Mouse (Mus musculus): Measurements from ENCODE around the gene Gm6370. TPM values are rescaled to one million over a fixed set of nuclear protein-coding genes. Genes with fewer than 3 reads are reported as not detected.
A peak's percentile ranks its signal among the peaks of the same experiment; 100 is the strongest.
"Not testable (repeated sequence)": the region's sequence is repeated elsewhere in the genome, so short reads cannot be mapped to it uniquely, and the experiment has no call there.

The Gm6370 gene
- total RNA-seq (2021) = not detected in 2 replicates
- long read RNA-seq = 0 reads

DNA sequence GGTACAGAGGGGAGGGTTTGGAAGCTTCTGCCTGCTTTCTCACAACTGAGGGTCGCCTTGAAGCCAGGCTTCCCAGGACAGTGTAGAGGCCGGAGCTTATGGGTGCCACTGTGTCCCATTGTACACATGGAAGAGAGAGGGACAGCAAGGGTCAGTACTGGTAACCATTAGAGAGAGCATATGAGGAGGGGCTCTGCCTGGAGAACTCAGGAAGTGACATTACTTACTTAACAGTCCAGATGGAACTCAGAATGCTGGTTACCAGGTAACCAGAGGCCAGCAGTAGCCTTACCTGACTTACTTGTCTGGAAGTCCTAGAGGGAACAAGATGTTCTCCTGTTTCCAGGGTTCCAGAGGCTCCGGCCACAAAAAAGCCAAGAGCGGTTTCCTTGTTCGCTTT, at the start of gene Gm6370:
Gm6370 (plus strand) TSS at position 301 of the 400 bp plus-strand sequence.
- not testable (repeated sequence) for DNase-seq

DNA sequence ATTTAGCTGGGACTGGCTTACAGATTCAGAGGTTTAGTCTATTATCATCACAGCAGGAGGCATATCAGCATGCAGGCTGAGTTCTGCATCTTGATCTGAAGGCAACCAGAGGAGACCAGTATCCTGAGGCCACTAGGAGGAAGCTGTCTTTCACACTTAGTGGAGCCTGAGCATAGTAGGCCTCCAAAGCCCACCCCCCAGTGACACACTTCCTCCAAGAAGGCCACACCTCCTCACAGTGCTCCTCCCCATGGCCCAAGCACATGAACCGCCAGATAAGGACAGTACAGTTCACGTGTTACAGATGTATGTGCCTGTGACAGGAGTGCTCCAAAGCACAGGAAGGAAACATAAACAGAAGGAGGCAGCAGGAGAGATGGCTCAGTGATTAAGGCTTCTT, 48.4 kb upstream of the Gm6370 start:
- no peak for DNase-seq

DNA sequence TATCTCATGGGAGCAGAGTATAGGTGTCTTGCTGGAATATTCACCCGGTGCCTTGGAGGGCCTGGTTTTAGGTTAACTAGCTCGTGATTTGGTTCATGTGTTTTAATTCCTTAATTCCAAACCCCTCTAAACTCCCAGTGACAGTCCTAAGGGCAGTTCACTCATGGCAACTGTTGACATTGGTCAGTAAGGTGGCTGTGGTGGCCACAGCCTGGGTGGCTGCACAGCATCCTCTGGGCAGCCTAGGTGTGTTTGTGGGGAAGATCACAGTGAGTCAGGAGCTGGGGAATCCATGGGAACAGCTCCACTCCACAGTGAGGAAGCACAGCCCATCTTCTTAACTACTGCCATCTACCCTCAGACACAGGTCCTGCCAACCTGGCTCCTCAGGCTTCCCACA, 44.5 kb upstream of the Gm6370 start:
- no peak for DNase-seq

DNA sequence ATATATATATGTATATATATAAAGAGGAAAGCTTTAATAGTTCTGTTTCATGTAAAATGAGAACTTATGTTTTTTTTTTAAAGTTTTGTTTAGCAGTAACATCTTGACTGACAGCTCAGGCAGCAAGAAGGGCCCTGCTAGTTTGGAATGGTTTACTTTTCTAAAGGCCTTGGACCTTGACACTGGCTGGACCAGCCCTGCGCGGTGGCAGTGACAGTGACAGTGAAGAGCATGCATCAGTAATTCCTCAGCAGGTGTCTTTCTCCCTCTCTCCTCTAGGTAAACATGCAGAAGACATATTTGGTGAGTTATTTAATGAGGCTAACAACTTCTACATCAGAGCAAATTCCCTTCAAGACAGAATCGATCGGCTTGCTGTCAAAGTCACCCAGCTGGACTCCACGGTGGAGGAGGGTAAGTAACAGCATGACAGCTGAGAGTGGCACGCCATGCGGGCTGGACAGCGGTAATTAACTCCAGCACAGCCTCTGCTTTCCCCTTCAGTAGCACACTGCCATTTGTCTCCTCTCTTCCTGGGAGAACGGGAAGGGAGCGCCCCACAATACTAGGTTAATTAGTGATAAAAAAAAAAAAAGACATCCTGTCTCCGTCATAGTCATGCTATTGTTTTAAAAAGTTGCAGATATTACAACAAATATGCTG, 39.4 kb upstream of the Gm6370 start:
- no peak for DNase-seq

DNA sequence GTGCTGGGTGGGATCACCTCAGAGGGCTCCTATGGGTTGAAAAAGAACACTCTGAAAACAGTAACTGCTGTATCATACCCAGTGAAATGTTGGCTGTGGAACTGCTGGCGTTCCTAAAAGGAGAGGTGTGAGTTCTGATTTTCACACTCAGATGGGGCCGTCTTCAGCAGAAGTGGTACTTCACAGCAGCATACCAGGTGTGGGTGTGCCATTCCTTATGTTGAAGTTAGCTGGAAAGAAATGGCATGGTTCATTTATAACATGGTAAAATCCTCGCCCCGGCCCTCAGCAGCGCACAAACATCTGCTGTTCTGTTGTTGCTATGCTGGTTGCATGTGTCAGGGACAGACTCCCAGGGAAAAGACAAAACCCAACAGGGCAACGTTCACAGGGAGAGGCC, 37.6 kb upstream of the Gm6370 start:
- no peak for DNase-seq

- no peak for DNase-seq
Measured at GRCm38 (mm10) chr5:146461612-146462011, 29.6 kb upstream of the Gm6370 start.

DNA sequence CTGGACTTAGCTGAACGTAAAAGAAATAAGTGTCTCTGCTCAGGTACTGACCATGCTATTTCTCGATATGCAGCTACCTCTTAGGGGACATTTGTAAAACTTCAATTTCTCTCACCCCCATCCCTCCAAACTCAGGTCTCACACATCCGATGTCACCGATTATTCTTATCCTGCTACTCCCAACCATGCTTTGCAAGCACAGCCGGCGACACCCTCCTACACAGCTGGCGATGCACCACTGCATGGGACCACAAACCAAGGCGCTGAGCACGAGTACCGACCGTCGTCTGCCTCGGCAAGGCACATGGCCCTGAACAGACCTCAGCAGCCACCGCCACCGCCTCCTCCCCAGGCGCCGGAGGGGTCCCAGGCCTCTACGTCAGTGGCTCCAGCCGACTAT, 24.5 kb upstream of the Gm6370 start:
- DNase-seq = no peak

DNA sequence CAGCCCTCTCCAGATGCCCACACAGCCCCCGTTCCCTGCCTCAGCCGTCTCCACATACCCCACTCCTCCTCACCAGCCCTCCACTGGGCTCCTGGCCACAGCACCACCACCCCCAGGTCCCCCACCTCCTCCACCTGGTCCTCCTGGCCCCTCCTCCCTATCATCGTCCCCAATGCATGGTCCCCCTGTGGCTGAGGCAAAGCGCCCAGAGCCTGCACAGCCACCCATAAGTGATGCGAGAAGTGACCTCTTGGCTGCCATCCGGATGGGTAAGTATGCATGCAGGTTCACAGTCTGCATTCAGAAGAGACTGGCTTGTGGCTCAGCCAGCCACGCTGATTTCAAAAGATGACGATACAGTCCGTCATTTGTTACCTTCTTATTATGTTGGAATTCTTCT, 22.9 kb upstream of the Gm6370 start:
- DNase-seq = no peak

DNA sequence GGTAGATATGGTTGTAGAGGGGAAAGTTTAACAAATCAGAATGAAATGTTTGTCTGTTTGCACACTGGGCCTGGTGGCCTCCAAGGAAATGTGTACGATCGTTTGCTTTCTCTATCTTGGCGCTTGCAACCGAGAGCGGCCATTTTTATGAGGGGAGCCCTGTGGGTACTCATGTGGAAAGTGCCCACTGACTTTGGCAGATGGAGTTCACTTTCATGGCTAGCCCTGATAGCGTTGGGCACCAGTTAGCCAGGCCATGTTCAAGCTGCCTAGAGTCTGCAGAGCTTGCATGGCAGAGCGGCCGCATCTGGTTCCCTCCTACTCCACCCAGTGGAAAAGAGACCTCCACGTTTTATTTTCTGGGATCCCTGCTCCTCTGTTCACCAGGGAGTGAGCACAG, 20.3 kb upstream of the Gm6370 start:
- DNase-seq = no peak

DNA sequence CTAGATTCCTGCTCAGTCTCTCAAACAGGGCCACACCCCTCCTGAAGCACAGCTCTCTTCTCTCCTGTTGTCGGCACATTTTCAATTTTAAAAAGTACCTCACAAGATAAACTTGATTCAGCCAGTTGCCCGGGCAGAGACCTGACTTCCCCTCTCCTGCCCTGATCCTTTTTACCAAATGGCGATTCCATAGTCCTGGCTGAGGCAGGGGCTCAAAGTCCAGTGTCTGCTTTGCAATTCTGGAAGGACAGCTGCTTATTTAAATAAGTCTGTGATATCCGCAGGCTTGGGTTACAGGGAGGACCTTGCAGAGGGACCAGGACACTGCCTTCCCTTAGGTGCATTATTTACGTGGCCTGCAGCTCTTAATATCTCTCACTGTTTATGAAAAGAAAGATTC, 19.9 kb upstream of the Gm6370 start:
- no peak for DNase-seq

DNA sequence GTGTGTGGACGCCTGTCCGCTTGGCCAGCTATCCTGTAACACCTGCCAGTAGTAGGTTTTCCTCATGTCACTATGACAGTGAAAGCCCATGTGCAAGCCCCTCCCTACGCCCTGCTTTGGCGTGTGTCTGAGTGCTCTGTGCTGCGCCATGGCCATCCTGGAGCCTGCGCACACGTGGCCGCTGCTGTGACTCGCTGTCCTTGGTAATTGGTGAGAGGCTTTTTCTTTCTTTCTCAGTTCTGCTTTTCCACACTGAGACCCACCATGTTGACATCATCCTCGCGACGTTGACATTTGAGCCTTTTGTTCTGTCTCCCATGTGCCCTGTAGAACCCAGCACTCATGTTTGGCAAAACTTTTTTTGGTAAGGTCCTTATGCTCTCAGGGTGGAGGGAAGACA, 19.3 kb upstream of the Gm6370 start:
- peak; percentile 61 for DNase-seq

DNA sequence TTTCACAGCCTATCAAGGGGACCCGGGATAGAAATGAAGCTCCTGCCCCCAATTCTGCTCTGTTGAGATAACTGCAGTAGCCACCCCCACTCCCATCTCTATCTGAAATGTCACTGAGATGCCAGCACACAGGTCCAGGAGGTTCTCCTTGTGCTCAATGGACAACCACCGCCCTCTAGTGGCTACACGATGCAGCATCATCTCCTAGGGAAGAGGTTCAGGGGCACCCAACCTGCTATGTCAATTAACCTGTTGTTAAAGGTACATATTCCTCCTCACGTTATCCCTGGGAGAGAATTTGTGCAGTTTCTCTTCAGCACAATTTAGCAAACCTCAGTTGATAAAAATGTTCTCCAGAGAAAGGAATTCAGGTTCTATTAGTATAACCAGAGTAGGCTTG, 11.6 kb upstream of the Gm6370 start:
- DNase-seq = peak; percentile 33

DNA sequence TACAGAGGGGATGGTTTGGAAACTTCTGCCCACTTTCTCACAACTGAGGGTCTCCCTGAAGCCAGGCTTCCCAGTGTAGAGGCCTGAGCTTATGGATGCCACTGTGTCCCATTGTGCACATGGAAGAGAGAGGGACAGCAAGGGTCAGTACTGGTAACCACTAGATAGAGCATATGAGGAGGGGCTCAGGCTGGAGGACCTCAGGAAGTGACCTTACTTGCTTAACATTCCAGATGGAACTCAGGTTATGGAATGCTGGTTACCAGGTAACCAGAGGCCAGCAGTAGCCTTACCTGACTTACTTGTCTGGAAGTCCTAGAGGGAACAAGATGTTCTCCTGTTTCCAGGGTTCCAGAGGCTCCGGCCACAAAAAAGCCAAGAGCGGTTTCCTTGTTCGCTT, 9.5 kb upstream of the Gm6370 start, which contains the start of gene Gm6408:
Gm6408 (plus strand) TSS at position 301 of the 400 bp plus-strand sequence.
- not testable (repeated sequence) for DNase-seq

- peak; percentile 41 for DNase-seq
Measured at GRCm38 (mm10) chr5:146488959-146489358, 2.2 kb upstream of the Gm6370 start.

DNA sequence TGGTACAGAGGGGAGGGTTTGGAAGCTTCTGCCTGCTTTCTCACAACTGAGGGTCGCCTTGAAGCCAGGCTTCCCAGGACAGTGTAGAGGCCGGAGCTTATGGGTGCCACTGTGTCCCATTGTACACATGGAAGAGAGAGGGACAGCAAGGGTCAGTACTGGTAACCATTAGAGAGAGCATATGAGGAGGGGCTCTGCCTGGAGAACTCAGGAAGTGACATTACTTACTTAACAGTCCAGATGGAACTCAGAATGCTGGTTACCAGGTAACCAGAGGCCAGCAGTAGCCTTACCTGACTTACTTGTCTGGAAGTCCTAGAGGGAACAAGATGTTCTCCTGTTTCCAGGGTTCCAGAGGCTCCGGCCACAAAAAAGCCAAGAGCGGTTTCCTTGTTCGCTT, 10.9 kb downstream of the Gm6370 start, which contains the start of gene 4930449I24Rik:
4930449I24Rik (plus strand) TSS at position 301 of the 400 bp plus-strand sequence.
- DNase-seq = not testable (repeated sequence)

- not testable (repeated sequence) for DNase-seq
Measured at GRCm38 (mm10) chr5:146513823-146514222, 22.7 kb downstream of the Gm6370 start, which contains the start of gene Gm3402. Gene Gm3402, plus strand, starts transcription at chr5:146514123.

DNA sequence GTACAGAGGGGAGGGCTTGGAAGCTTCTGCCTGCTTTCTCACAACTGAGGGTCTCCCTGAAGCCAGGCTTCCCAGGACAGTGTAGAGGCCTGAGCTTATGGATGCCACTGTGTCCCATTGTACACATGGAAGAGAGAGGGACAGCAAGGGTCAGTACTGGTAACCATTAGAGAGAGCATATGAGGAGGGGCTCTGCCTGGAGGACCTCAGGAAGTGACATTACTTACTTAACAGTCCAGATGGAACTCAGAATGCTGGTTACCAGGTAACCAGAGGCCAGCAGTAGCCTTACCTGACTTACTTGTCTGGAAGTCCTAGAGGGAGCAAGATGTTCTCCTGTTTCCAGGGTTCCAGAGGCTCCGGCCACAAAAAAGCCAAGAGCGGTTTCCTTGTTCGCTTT, 34.3 kb downstream of the Gm6370 start, which contains the start of gene Gm3404:
Gm3404 (plus strand) TSS at position 301 of the 400 bp plus-strand sequence.
- DNase-seq = not testable (repeated sequence)

DNA sequence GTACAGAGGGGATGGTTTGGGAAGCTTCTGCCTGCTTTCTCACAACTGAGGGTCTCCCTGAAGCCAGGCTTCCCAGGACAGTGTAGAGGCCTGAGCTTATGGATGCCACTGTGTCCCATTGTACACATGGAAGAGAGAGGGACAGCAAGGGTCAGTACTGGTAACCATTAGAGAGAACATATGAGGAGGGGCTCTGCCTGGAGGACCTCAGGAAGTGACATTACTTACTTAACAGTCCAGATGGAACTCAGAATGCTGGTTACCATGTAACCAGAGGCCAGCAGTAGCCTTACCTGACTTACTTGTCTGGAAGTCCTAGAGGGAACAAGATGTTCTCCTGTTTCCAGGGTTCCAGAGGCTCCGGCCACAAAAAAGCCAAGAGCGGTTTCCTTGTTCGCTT, 46.2 kb downstream of the Gm6370 start, which contains the start of gene Gm3409:
Gm3409 (plus strand) TSS at position 301 of the 400 bp plus-strand sequence.
- DNase-seq = not testable (repeated sequence)

Other genes starting within 250 kb of the Gm6370 start
- 36.6 and 36.9 TPM in 2 replicates for gene Wasf3, start 106.4 kb upstream of the Gm6370 start, total RNA-seq (2021)
- gene Gm6408, start 9.4 kb upstream of the Gm6370 start, total RNA-seq (2021) = not detected in 2 replicates
- not detected in 2 replicates for gene 4930449I24Rik, start 11.0 kb downstream of the Gm6370 start, total RNA-seq (2021)
- not detected in 2 replicates for gene Gm3402, start 22.8 kb downstream of the Gm6370 start, total RNA-seq (2021)
- not detected in 2 replicates for gene Gm3404, start 34.4 kb downstream of the Gm6370 start, total RNA-seq (2021)
- not detected in 2 replicates for gene Gm3409, start 46.3 kb downstream of the Gm6370 start, total RNA-seq (2021)
- gene Gm3415, start 64.8 kb downstream of the Gm6370 start, total RNA-seq (2021) = not detected in 2 replicates
- not detected in 2 replicates for gene Gpr12, start 93.9 kb downstream of the Gm6370 start, total RNA-seq (2021)

Data from adrenal gland, postnatal 25 days (tissue).